Mouse (Mus musculus) megakaryocyte, embryonic 14.5 days (primary cell): ENCODE results near the gene Ndufa12.

Experiments
- FLI1 ChIP-seq: IDR thresholded peaks from 2 replicates; pipeline ENCODE4 v1.6.1; 2012; ENCODE audit warnings: low read length, inconsistent platforms, mixed read lengths
- GATA1 ChIP-seq: IDR thresholded peaks from 3 replicates; pipeline ENCODE4 v1.6.1; 2012; ENCODE audit warnings: mixed read lengths, low read length, inconsistent platforms, borderline replicate concordance

DNA sequence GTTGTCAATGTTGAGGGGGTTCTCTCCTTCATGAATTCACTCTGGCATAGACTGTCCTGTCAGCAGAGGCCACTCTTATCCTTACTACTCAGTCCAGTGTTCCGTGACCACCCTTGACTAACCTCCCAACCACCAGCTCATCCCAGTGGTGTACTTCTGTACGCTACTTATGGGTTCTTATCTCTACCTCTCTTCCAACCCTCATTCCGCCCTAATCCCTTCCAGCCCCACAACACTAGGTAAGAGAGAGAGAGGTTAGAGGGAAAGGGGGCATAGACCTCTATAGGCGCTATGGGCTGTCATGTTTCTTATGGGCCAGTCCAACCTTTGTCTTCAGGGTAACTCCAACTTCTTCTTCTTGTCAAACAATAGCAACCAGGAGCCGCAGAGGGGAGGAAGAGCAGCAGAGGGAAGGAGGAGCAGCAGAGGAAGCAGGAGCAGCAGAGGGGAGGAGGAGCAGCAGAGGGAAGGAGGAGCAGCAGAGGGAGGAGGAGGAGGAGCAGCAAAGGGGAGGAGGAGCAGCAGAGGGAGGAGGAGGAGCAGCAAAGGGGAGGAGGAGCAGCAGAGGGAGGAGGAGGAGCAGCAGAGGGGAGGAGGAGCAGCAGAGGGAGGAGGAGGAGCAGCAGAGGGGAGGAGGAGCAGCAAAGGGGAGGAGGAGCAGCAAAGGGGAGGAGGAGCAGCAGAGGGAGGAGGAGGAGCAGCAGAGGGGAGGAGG, 37.3 kb upstream of the Ndufa12 start:
- TF ChIP-seq GATA1 (no peak), FLI1 (no peak)
